Mouse (Mus musculus) liver, postnatal 0 days (tissue): ENCODE data around the gene Wasf2.

ENCODE experiments used
- CTCF ChIP-seq: sonication (generic); IDR thresholded peaks from 2 replicates; pipeline ENCODE4 v1.5.1; 2016; ENCODE audit warnings: antibody characterized with exemption, low read depth
- EP300 ChIP-seq: IDR thresholded peaks from 2 replicates; pipeline ENCODE4 v1.6.1; 2016; ENCODE audit warnings: antibody characterized with exemption, low read depth, mild to moderate bottlenecking

GRCm38 (mm10) chr4:133085783-133086342 lies 44.4 kb upstream of the Wasf2 start:
- TF ChIP-seq CTCF, result no peak
- TF ChIP-seq EP300, result no peak
